Mouse (Mus musculus): ENCODE measurements around the gene Ikzf1.

The Ikzf1 gene

GRCm38 (mm10) chr11:11690059-11690844 is 5.4 kb downstream of the Ikzf1 start:
- DNase-seq: no peak

GRCm38 (mm10) chr11:11690845-11691196 is 6.0 kb downstream of the Ikzf1 start:
- no peak for DNase-seq

DNA sequence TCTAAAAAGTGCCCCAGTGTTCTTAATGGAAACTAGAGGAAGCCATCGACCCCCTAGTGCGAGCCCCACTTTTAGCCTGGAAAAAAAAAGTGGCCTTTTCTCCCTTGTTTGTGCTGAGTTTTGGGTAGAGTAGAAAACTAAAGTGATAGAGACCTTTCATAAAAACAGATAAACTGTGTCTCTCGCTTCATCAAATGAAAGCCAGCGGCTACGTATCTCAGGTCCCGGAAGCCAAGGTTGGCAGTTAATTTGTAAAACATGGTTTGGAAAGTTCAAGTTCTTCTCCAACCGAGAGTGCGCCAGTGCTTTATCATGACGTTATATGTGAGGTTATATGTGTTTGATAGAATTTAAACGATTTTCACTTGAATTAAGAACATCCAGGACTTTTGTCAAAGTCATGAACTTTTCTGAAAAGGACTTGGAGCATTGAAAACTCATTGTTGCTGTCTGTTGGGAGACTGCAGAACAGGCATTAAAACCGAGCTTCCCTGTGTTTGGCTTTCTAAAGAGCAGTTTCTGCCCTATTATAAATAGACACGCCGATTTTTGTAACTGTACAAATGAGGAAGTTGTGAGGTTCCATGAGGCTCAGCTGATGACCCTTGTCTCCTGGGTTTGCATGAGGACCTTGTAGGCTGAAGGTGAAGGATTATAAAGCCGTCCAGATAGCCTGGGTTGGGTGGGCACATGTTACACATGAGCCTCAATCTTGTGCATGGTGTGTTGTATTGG is 6.7 kb downstream of the Ikzf1 start:
- no peak for DNase-seq

DNA sequence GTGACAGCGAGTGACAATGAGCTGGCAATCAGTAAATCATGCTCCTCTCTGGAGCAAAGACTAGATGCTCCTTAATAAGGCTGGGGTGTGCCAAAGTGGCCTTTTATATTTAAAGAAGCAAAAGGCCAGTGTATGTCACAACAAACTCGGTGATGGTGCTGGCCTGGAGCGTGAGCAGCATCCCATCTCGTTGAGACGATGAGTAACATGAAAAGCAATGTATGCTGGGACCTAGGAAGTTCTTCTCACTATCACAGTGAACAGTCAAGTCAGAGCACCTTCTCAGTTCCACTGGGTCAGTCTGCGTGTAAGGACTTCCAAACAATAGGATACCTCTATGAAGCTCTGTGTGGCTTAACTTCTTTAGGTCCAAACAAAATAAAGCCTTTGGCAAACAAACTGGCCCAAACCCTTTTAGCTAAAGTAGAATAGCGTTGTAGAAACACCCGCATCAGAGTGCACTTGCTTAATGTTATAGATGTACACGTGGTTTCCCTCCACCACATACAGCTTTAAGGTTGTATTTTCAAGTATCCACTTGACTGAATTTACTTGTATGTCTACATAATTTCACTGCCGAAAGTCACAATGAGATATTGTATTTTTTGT is 7.9 kb downstream of the Ikzf1 start:
- DNase-seq: no peak

DNA sequence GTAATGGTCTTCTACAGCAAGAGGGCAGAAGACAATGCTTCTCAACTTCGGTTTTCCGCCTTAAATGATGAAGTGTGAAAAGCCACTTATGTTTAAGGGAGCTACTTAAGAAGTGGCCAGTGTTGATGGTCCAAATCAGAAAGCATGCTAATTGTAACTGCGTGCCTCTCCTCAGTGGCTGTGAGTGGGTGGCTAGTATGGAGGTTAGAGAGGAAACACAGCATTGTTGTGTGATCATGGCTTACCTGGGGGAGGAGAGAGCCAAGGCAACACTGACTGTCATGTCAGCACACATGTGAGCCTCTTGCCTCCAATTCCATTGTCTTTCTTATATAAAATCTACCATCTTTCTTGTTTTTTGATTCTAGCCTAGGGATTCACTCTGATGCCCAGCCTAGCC is 8.6 kb downstream of the Ikzf1 start:
- no peak for DNase-seq

GRCm38 (mm10) chr11:11694072-11694471 is 9.3 kb downstream of the Ikzf1 start:
- DNase-seq: no peak

GRCm38 (mm10) chr11:11694472-11695177 is 9.8 kb downstream of the Ikzf1 start:
- DNase-seq: no peak

- no peak for DNase-seq
Measured at GRCm38 (mm10) chr11:11695211-11695887, 10.5 kb downstream of the Ikzf1 start.

DNA sequence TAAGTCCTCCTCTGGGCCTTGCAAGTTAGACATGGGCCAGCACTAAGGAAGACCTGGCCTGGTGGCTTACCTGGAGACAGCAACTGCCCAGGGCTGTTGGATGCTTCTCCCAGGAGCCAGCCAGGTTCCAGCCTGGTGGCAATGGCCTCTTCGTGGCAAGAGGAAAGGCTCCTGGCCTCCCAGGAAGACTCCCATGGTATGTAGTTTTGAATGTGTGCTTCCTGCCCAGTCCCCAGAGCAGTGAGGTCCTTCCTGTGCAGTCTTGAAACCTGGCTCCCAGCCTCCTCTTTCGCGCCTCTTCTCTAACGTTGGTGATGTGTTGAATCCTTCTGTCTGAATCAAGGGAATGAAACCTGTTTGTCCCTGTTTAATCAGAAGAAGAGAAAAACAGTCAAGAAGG is 11.1 kb downstream of the Ikzf1 start:
- no peak for DNase-seq

GRCm38 (mm10) chr11:11696814-11697213 is 12.0 kb downstream of the Ikzf1 start:
- DNase-seq: no peak

DNA sequence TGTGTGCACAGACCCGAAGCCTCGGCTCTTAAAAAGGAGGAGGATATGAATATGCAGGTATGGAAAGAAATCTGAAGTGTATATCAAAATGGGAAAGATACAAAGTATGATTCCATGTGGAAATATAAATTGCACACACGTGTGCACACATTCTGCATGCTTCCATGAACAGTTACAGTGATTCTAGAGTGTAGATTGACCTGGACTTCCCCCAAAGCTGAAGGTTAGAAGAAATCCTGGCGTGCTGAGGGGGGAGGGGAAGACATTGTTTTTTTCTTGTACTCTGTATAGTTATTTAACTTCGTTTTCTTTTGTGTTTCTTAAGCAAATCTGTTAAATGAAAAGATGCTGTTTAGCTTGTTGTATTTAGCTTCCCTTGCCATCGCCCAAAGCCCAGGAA is 16.6 kb downstream of the Ikzf1 start:
- no peak for DNase-seq

DNA sequence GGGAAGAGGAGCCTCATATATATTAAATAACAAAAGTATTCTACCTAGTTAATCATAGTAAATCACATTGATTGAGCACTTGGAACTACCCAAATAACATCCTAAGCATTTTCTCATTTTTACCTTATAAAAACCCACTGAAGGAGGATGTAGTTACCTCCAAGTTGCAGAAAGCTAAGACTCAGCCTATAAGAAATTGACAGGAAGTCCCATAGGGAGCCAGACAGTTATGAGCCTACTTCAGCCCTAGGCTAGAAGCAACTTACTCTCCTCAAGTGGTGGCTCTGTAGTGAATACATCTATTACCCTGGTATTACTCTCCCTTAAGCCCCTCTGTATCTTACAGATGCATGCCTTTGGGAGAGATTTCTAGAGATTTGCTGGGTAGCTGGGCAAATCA is 19.0 kb downstream of the Ikzf1 start:
- DNase-seq: no peak

- no peak for DNase-seq
Measured at GRCm38 (mm10) chr11:11708154-11708719, 23.4 kb downstream of the Ikzf1 start.

DNA sequence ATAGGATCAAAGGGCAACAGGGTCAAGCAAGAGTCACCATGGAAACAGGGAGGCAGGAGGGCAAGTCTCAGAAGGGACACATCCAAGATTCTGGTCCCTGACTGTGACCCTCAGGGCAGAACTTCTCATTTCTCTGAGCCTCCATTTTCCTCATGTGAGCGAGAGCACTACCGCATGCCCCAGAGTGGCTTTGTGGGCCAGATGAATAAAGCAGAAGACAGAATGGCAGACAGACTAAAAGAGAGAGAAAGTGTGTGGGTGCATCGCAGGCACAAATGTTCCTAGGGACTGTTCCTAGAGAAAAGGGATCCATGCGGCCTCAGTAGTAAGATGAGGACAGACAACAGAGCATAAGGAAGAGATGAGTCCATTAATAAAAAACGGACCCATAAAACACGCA is 24.5 kb downstream of the Ikzf1 start:
- no peak for DNase-seq

GRCm38 (mm10) chr11:11710718-11711117 is 25.9 kb downstream of the Ikzf1 start:
- DNase-seq: no peak

DNA sequence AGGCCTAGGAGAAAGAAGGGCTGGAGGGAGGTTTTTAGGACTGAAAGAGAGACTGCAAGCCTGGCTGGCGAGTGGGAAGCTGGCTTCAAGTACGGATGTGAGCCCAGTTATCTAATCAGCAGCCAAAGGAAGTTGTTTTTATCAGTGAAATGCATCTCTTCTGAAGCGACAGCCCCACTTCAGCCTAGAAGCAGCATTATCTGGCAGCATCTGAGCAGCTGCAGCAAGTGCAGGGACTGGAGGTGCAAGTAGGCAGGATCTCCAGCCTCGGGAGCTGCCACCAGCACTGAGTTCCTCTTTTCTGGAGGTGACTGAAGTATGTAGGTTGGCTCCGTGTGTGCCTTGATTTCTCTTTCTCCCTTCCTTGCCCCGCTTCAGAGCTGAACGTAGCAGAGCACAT is 26.9 kb downstream of the Ikzf1 start:
- no peak for DNase-seq

DNA sequence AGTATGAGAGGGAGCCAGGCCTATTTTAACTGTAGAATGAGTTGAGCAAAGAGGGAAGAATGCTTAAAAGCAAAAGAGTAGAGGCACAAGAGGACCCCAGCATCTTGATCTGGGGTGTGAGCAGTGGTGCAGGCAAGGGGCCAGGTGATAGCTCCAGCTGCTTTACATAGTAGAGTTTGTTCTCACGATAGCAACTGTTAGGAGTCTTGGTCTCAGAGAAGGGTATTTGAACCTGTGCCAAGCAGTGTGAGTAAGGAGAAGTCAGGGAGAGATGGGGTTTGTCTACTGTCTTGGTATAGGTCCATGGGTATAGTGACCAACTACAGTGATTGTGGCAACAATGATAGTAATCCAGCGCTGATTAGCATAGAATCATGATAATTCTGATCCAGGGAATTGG is 29.9 kb downstream of the Ikzf1 start:
- no peak for DNase-seq

GRCm38 (mm10) chr11:11715963-11716691 is 31.3 kb downstream of the Ikzf1 start:
- no peak for DNase-seq

DNA sequence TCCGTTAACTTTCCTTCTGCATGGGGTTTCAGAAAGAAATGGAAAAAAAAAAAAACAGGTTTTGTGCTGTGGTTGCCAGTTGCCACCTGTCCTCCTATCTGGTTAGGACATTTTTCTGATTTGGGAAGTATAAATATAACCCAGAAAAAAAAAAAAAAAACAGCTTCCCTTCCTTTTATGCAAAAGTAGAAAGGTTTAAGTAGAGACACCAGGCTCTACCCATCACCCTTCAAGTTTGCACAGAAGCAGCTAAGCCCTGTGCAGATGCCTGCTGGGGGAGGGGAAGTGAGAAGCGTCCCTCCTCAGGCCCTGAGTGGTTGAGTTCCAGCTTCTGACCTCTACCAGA is 31.9 kb downstream of the Ikzf1 start:
- DNase-seq: no peak

GRCm38 (mm10) chr11:11717606-11718167 is 32.9 kb downstream of the Ikzf1 start:
- DNase-seq: no peak

DNA sequence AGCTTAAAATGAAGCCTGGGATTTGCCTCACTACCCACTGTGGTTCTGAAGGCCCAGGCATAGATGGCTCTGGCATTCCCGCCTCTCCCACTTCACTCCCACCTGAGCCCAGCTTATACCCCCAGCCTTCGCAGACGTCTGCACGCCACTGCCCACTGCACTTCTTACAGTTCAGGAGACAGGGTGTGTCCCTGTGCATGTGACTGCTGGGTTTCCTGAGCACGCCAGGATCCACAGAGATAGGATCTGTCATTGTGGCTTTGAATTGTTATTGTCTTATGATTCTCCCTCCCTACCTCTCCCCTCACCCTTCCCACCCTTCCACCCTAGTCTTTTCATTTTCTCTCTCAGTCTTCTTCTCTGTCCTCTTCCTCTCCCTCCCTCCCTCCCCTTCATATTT is 34.9 kb downstream of the Ikzf1 start:
- no peak for DNase-seq

Measured in liver (tissue).